In genomic region chr7:112918279-112918991, GRCm38 (mm10) we compare ENCODE assay signal across 7 mouse cellular contexts. TPM values are rescaled to one million over a fixed set of nuclear protein-coding genes. Genes with fewer than 3 reads are reported as not detected.
DNase-seq lines count a peak whose midpoint lies in the region; ATAC-seq and TF ChIP-seq lines count a peak whose summit lies in the region.

No protein-coding gene starts in this region.

- H3K27me3 ChIP-seq in CH12.LX (replicated peaks): peaks cover 3% of the 10 kb centered on the region
- no peaks in the 10 kb centered on the region for H3K27me3 ChIP-seq in heart, embryonic 11.5 days (ENCODE audit: control insufficient read depth, insufficient read depth, low read length)
- H3K27me3 ChIP-seq in limb, embryonic 15.5 days: no peaks in the 10 kb centered on the region; the same call in 1 of the 2 replicates

- dilution Hi-C loops in CH12.LX (cut with MboI; ENCODE audit: extremely low pct_ligation_motif_present, extremely low pct_unique_long_range_greater_than_20kb, low sequenced_read_pairs): no loop called here

- peak overlapping the region; percentile 3 to 52 (median 37) for H3K4me3 ChIP-seq in CH12.LX (replicated peaks in 1 of 3; ENCODE audit: low read depth in 2 of 3, low read length in 2 of 3, poor library complexity in 1 of 3)
- H3K4me3 ChIP-seq in heart, embryonic 11.5 days (ENCODE audit: low read depth, low read length): no peak overlapping the region
- H3K4me3 ChIP-seq in limb, embryonic 15.5 days: no peak overlapping the region

- no peak for TF ChIP-seq CTCF in CH12.LX (conservative IDR thresholded peaks at IDR 0.05 in 1 of 2, IDR thresholded peaks at IDR 0.05 in 1 of 2; ENCODE audit: low read depth in 2 of 2, low read length in 2 of 2)

- DNase-seq in 3T3-L1 (ENCODE audit: low read depth, low spot score): peak; percentile 13
- DNase-seq in CH12.LX (ENCODE audit: extremely low read depth): peak; percentile 71
- peak; percentile 40 for DNase-seq in testis, postnatal 14 days (ENCODE audit: low spot score)
- no peak for DNase-seq in frontal cortex, postnatal 14 days (ENCODE audit: low spot score in 2 of 2)

- H3K9ac ChIP-seq in CH12.LX (ENCODE audit: insufficient read depth, low read depth): peak overlapping the region; percentile 37; the same call in 1 of the 2 replicates
- 0 out of 2 replicates have a peak overlapping the region, but pooled peaks have one; percentile 22 for H3K9ac ChIP-seq in heart, embryonic 11.5 days (ENCODE audit: low read depth, low read length)
- H3K9ac ChIP-seq in limb, embryonic 15.5 days: no peak overlapping the region

- no peak; the same call in 1 of the 2 replicates for TF ChIP-seq EP300 in CH12.LX (IDR thresholded peaks at IDR 0.05; ENCODE audit: low read length)

- 55% methylated on average over 22 of the region's 22 CpGs for WGBS in heart, embryonic 11.5 days (ENCODE audit: insufficient replicate concordance)
- WGBS in limb, embryonic 15.5 days: 60% methylated on average over 22 of the region's 22 CpGs

- TF ChIP-seq POLR2A in CH12.LX (IDR thresholded peaks at IDR 0.05; ENCODE audit: low read depth, low read length): 0 out of 2 replicates have a peak, but pooled peaks have one; percentile 26

- H3K4me1 ChIP-seq in CH12.LX (ENCODE audit: control insufficient read depth in 1 of 2, insufficient read depth in 2 of 2): peaks cover 4 to 31% of the 10 kb centered on the region in 2 experiments
- H3K4me1 ChIP-seq in heart, embryonic 11.5 days (ENCODE audit: control insufficient read depth, insufficient read depth, low read length): peaks cover 6% of the 10 kb centered on the region
- H3K4me1 ChIP-seq in limb, embryonic 15.5 days: peaks cover 9% of the 10 kb centered on the region; the same call in 1 of the 2 replicates

- ATAC-seq in common myeloid progenitor, adult 5-6 weeks (replicated peaks; ENCODE audit: low read depth, poor library complexity, severe bottlenecking): peak; percentile 43
- no peak for ATAC-seq in heart, embryonic 11.5 days (replicated peaks; ENCODE audit: insufficient number of reproducible peaks, low FRiP score, low TSS enrichment)
- 0 out of 2 replicates have a peak, but pooled peaks have one; percentile 57 for ATAC-seq in limb, embryonic 15.5 days (ENCODE audit: insufficient number of reproducible peaks, low FRiP score, low TSS enrichment, low read depth)

- H3K36me3 ChIP-seq in CH12.LX (replicated peaks in 1 of 2; ENCODE audit: control insufficient read depth in 1 of 2, insufficient read depth in 1 of 2, low read length in 1 of 2): no peaks in the 10 kb centered on the region
- no peaks in the 10 kb centered on the region for H3K36me3 ChIP-seq in heart, embryonic 11.5 days (ENCODE audit: control insufficient read depth, insufficient read depth, low read length)
- no peaks in the 10 kb centered on the region for H3K36me3 ChIP-seq in limb, embryonic 15.5 days

- H3K4me2 ChIP-seq in CH12.LX (ENCODE audit: insufficient read depth, low read depth, poor library complexity, severe bottlenecking): peak overlapping the region; percentile 95
- H3K4me2 ChIP-seq in heart, embryonic 11.5 days: peak overlapping the region; percentile 41
- no peak overlapping the region for H3K4me2 ChIP-seq in limb, embryonic 15.5 days

- no peak for TF ChIP-seq RAD21 in CH12.LX (IDR thresholded peaks at IDR 0.05; ENCODE audit: low read depth, low read length)

- in situ Hi-C loops in CH12.LX (cut with MboI; ENCODE audit: low pct_ligation_motif_present, low pct_unique_long_range_greater_than_20kb, low sequenced_read_pairs): loop anchor here (25.0 kb wide), 1 partner anchor 344 kb away; no protein-coding TSS in a partner anchor

- no peaks in the 10 kb centered on the region for H3K79me2 ChIP-seq in CH12.LX (replicated peaks; ENCODE audit: control insufficient read depth, extremely low read depth, insufficient read depth, poor library complexity, severe bottlenecking)

- H3K27ac ChIP-seq in CH12.LX (ENCODE audit: insufficient read depth, low read depth): peak overlapping the region; percentile 11; the same call in 1 of the 2 replicates
- no peak overlapping the region for H3K27ac ChIP-seq in heart, embryonic 11.5 days (ENCODE audit: low read depth, low read length)
- no peak overlapping the region for H3K27ac ChIP-seq in limb, embryonic 15.5 days

- no peaks in the 10 kb centered on the region for H3K9me3 ChIP-seq in CH12.LX (replicated peaks; ENCODE audit: low read length)
- no peaks in the 10 kb centered on the region for H3K9me3 ChIP-seq in heart, embryonic 11.5 days (replicated peaks; ENCODE audit: control insufficient read depth, low read length)
- H3K9me3 ChIP-seq in limb, embryonic 15.5 days: no peaks in the 10 kb centered on the region

TF ChIP-seq in CH12.LX, 34 proteins besides CTCF, POLR2A, EP300 and RAD21:
- TF ChIP-seq NRF1 (IDR thresholded peaks at IDR 0.05; ENCODE audit: low read depth, low read length) (peak; percentile 87), GABPA (IDR thresholded peaks at IDR 0.05; ENCODE audit: insufficient replicate concordance, low read depth, low read length) (no peak), IRF4 (IDR thresholded peaks at IDR 0.05; ENCODE audit: low read depth, low read length) (0 out of 2 replicates have a peak, but pooled peaks have one; percentile 26), ETS1 (conservative IDR thresholded peaks at IDR 0.05; ENCODE audit: low read depth, low read length) (peak; percentile 76), JUN (IDR thresholded peaks at IDR 0.05; ENCODE audit: insufficient read depth, low read depth, low read length) (peak; percentile 45; the same call in 1 of the 2 replicates), MAX (IDR thresholded peaks at IDR 0.05; ENCODE audit: low read length) (0 out of 2 replicates have a peak, but pooled peaks have one; percentile 19), SMC3 (IDR thresholded peaks at IDR 0.05; ENCODE audit: low read depth, low read length) (no peak), MXI1 (IDR thresholded peaks at IDR 0.05; ENCODE audit: low read depth, low read length) (0 out of 2 replicates have a peak, but pooled peaks have one; percentile 32), MAZ (IDR thresholded peaks at IDR 0.05; ENCODE audit: low read depth, low read length) (peak; percentile 82), ELF1 (IDR thresholded peaks at IDR 0.05; ENCODE audit: low read depth, low read length) (peak; percentile 62; the same call in 1 of the 2 replicates), MYC (IDR thresholded peaks at IDR 0.05; ENCODE audit: low read depth, low read length) (0 out of 2 replicates have a peak, but pooled peaks have one; percentile 19), BHLHE40 (IDR thresholded peaks at IDR 0.05; ENCODE audit: low read depth, low read length) (peak; percentile 16; the same call in 1 of the 2 replicates), ZKSCAN1 (IDR thresholded peaks at IDR 0.05; ENCODE audit: borderline replicate concordance, low read depth, low read length) (no peak), SIN3A (IDR thresholded peaks at IDR 0.05; ENCODE audit: low read length) (no peak)

RNA-seq across cellular contexts. Expression of gene Rassf10, which starts 35.3 kb away (rescaled TPM):
- total RNA-seq in CH12.LX (2012; rRNA removed): not detected in 2 replicates
- not detected in 2 replicates for total RNA-seq in CH12.LX (2014; rRNA removed)
- not detected in 2 replicates for polyA plus RNA-seq in CH12.LX (2012; ENCODE audit: insufficient read length, low read depth)
- total RNA-seq in common myeloid progenitor, adult 5-6 weeks (2017): not detected in 2 replicates
- polyA plus RNA-seq in heart, embryonic 11.5 days (2014; fragmentation: Nextera tagmentation; extraction: Ambion mirVana): 1.8 TPM in 2 replicates
- polyA plus RNA-seq in limb, embryonic 15.5 days (2015; fragmentation: Nextera tagmentation; extraction: Ambion mirVana): 4.7 and 6.8 TPM in 2 replicates

Comparison
In these comparisons a context has a peak if more than half of its experiments do, and no peak if none do; other contexts are left out.
1. DNase-seq: peak in 3T3-L1 (single experiment), CH12.LX (single experiment) and testis, postnatal 14 days (single experiment); none in frontal cortex, postnatal 14 days (0 of 2).
2. H3K4me3 ChIP-seq: peak in CH12.LX (3 of 3); none in heart, embryonic 11.5 days (single experiment) and limb, embryonic 15.5 days (single experiment).